Mouse (Mus musculus): ENCODE results near the gene Nr2e1.

DNA sequence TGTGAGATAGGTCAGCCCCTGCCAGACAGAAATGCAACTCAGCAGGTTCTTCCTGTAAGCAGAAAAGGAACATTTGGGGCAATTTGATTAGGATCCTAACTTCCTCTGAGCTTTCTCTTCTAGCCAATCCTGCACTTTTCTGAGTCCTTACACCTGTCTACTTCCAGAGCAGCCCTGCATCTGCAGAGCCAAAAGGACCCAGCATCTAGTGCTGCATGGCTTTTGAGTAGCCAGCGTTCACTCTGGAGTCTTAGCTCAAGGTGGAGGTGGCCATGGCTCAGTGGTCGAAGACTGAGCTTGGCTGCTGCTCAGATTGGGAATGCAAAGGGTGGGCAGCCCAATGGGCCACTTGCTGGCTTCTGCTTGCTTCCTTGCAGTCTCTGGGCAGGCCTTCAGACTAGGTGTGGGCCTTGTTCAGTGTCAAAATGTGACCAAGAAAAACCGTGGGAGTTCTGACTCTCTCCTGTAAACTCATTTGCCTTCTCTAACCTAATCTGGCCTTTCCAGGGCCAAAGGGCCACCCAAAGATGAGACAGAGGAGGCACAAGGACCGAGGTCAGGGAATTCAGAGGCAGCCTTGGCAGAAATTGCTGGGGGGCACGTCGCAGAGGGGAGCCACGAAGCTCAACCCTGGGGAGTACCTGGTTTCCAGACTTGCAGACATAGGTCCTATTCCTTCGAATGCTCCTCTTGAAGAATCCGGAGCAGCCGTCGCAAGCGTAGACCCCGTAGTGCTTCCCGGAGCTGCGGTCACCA is 5.7 kb downstream of the Nr2e1 start:
- TF ChIP-seq CTCF (conservative IDR thresholded peaks at IDR 0.05; ENCODE audit: low read length): no peak
- TF ChIP-seq POU5F1 (IDR thresholded peaks at IDR 0.05; ENCODE audit: borderline replicate concordance, low read length): no peak
